Mouse (Mus musculus): ENCODE results near the gene Zscan4-ps1.
"Not testable (repeated sequence)": the region's sequence is repeated elsewhere in the genome, so short reads cannot be mapped to it uniquely, and the experiment has no call there.

Zscan4-ps1 gene

DNA sequence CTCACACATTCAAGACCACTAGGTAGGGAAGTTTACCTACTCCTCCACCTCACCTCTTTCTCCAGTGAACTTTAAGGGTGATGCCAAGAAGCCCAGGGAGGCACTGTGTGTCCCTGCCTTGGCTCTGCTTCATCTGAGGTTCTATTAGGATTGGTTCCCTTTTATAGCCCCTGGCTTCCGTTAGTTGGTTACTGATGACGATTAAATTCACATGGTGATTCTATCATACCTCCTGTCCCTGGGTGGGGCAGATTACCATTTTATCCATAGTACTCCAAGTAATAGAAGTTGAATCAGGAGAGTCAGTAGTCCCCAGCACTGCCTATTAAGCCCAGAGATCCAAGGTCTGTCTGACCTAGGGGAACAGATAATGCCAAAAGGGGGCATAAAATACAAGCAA lies at the start of gene Zscan4-ps1:
Zscan4-ps1 (minus strand) TSS at position 101 of the 400 bp plus-strand sequence.
- DNase-seq (ENCODE audit: extremely low spot score, low spot score): not testable (repeated sequence)
